Mouse (Mus musculus): ENCODE measurements at regions not wholly inside any gene's neighbourhood (a gene's known extent, or its start where the extent isn't known, plus 50 kb on each side); places are given as distances from the start of the nearest gene placed in this dataset.
A peak's percentile ranks its signal among the peaks of the same experiment; 100 is the strongest.
"Not testable (repeated sequence)": the region's sequence is repeated elsewhere in the genome, so short reads cannot be mapped to it uniquely, and the experiment has no call there.

DNA sequence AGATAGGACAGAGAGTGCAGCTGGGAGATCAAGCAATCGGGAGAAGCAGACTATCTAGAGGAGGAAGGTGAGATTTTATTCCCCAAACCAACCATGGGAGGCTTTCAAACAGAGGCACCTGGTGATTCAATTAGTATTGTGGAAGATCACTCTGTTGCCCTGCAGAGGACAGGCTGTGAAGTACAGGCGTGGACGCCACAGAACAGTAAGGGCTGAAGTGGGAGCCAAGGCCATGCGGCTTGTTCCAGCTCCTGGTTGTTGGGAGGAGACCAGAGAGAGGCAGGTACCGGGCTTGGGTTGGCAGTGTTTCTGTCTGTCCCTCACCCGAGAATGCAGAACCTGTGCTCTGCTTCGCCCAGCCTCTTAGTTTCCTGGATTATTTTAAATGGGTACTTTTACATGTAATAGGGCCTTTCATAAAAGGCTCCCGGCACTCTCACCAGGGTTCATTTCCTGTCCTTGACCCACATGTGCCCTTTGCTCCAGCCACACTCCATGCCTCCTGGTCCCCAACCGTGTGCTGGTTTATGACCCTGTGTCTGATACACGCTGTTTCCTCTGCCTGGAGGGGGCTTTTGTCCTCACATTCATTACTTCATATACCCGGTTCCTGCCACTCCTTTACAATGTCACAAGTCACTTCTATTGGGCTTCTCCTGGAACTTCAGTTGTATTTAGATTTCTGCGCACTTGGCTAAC, 58.3 kb downstream of the Vcpkmt start:
- Histone ChIP-seq H3K4me3 (no peak overlapping the region), H3K9ac (no peak overlapping the region), H3K27ac (peak overlapping the region; percentile 7; the same call in 1 of the 2 replicates), H3K36me3 (no peaks in the 10 kb centered on the region), H3K27me3 (no peaks in the 10 kb centered on the region), H3K4me2 (no peak overlapping the region), H3K9me3 (no peaks in the 10 kb centered on the region), H3K4me1 (peaks cover 22% of the 10 kb centered on the region; the same call in 1 of the 2 replicates)
- no peak for ATAC-seq (ENCODE audit: borderline replicate concordance, extremely low read depth, low FRiP score, low TSS enrichment)
- 52% methylated on average over 12 of the region's 12 CpGs for WGBS

DNA sequence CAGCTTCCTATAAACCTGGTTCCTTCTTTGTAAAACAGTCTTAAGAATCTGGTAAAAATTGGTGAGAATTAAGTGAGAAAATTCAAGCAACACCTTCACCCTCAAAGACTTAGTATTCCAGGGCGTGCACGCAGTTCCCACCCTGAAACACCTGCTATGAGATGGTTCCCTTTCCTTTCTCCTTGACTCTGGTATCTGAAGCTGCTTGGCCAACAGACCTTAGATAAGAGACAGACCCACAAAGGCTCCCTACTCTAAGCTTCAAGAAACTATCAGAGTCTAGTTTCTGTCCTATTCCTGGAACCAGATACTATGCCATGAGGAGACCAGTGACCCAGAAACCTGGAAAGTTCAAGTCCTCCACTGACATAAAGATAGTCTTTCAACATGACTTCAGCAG, 63.0 kb downstream of the Vcpkmt start:
- Histone ChIP-seq H3K27ac (no peak overlapping the region), H3K9me3 (no peaks in the 10 kb centered on the region), H3K36me3 (no peaks in the 10 kb centered on the region), H3K4me3 (no peak overlapping the region), H3K4me1 (peaks cover 28% of the 10 kb centered on the region), H3K27me3 (no peaks in the 10 kb centered on the region), H3K4me2 (no peak overlapping the region), H3K9ac (no peak overlapping the region)
- WGBS = 93% methylated on average over 2 of the region's 2 CpGs
- no peak for ATAC-seq (ENCODE audit: borderline replicate concordance, extremely low read depth, low FRiP score, low TSS enrichment)

DNA sequence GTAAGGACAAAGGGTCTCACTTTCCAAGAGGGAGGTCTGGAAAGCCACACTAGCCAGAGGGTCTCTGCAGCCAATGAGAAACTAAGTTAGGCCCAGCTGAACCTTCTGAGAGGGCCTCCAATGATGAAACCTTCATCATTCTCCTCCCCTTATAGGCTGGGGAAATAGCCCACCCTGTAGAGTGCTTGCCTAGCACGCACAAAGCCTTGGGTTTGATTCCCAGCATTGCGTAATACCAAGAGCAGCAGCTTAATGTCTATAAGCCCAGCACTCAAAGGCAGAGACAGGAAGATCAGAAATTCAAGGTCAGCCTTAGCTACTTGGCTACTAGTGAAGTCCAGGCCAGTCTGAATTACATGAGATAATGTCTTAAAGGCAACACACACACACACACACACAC, 63.8 kb downstream of the Vcpkmt start:
- WGBS = 52% methylated on average over 2 of the region's 2 CpGs
- no peaks in the 10 kb centered on the region for H3K27me3 ChIP-seq
- H3K36me3 ChIP-seq = no peaks in the 10 kb centered on the region
- peaks cover 24% of the 10 kb centered on the region for H3K4me1 ChIP-seq
- no peak overlapping the region for H3K4me2 ChIP-seq
- no peaks in the 10 kb centered on the region for H3K9me3 ChIP-seq
- peak overlapping the region; percentile 46 for H3K27ac ChIP-seq
- H3K9ac ChIP-seq = no peak overlapping the region
- ATAC-seq (ENCODE audit: borderline replicate concordance, extremely low read depth, low FRiP score, low TSS enrichment) = peak; percentile 81
- H3K4me3 ChIP-seq = no peak overlapping the region

DNA sequence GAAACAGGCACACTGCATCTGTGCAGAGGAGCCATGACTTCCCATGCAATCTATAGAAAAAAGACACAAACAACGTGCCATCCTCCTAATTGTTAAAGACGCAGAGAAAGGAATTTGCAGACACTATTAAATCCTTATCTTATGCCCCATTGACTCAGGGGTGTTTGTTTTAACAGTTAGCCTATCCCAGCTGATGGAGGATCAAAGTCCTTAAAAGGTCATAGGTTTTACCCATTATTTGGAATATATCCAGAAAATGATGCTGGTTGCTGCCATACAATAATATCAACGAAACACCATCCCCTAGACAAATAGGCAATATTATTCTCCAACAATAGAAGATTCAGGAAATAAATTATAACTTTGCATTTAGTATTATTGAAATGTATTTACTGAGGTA, 65.2 kb downstream of the Vcpkmt start:
- H3K27ac ChIP-seq = no peak overlapping the region
- no peaks in the 10 kb centered on the region for H3K36me3 ChIP-seq
- no peak for ATAC-seq (ENCODE audit: borderline replicate concordance, extremely low read depth, low FRiP score, low TSS enrichment)
- peaks cover 22% of the 10 kb centered on the region for H3K4me1 ChIP-seq
- no peak overlapping the region for H3K9ac ChIP-seq
- H3K4me3 ChIP-seq = no peak overlapping the region
- H3K4me2 ChIP-seq = no peak overlapping the region
- WGBS = 46% methylated on average over 3 of the region's 3 CpGs
- no peaks in the 10 kb centered on the region for H3K9me3 ChIP-seq
- H3K27me3 ChIP-seq = no peaks in the 10 kb centered on the region

DNA sequence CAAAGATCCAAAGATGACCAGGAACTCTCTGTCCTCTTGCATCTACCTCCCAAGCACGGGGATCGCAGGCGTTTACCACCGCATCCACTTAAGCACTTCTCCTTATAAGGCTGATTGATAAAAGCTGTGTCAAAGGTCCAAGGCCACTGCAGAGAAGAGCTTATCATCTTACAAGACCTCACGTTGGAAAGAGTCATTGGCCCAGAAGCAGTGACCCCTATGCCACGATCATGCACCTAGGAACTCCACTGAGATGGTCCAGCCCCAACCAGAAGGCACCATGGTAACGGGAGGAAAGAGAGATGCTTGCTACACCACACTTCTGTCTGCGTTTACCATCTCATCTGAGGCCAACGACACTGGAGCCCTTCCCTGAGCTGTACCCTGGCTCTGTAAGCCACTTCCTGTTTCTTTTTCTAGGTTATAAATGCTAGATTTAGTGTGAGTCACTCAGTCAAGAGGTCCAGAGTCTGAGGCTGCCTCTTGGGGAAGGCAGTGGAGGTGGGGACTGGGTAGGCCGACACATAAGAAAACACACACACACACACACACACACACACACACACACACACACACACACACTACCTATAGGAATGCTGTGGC, 66.4 kb downstream of the Vcpkmt start:
- H3K9me3 ChIP-seq = no peaks in the 10 kb centered on the region
- H3K27me3 ChIP-seq = no peaks in the 10 kb centered on the region
- no peak overlapping the region for H3K27ac ChIP-seq
- no peak overlapping the region for H3K9ac ChIP-seq
- H3K4me3 ChIP-seq = no peak overlapping the region
- no peak overlapping the region for H3K4me2 ChIP-seq
- no peak for ATAC-seq (ENCODE audit: borderline replicate concordance, extremely low read depth, low FRiP score, low TSS enrichment)
- H3K36me3 ChIP-seq = no peaks in the 10 kb centered on the region
- peaks cover 22% of the 10 kb centered on the region for H3K4me1 ChIP-seq
- 71% methylated on average over 10 of the region's 10 CpGs for WGBS

DNA sequence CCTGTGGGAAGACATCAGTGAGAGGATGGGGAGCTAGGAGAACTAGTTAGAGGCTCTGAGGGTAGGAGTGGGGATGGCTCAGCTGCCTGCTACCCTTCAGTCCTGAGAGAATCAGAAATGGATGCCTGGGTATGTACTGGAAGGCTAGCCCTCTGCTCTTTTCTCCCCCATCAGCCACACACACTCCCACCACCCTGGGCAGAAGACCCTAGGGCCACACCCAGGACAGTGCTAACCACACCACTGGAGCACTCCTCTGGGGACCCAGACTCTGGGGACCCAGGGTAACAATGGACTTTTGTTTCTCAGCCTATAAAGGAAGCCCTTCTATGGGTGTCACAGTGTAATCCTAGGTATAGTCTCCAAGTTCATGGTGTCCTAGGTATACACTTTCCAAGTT, 67.0 kb downstream of the Vcpkmt start:
- Histone ChIP-seq H3K4me1 (peaks cover 22% of the 10 kb centered on the region), H3K4me3 (no peak overlapping the region), H3K27me3 (no peaks in the 10 kb centered on the region), H3K36me3 (no peaks in the 10 kb centered on the region), H3K9me3 (no peaks in the 10 kb centered on the region), H3K27ac (peak overlapping the region; percentile 69; the same call in 1 of the 2 replicates), H3K4me2 (no peak overlapping the region), H3K9ac (no peak overlapping the region)
- ATAC-seq (ENCODE audit: borderline replicate concordance, extremely low read depth, low FRiP score, low TSS enrichment) = no peak

DNA sequence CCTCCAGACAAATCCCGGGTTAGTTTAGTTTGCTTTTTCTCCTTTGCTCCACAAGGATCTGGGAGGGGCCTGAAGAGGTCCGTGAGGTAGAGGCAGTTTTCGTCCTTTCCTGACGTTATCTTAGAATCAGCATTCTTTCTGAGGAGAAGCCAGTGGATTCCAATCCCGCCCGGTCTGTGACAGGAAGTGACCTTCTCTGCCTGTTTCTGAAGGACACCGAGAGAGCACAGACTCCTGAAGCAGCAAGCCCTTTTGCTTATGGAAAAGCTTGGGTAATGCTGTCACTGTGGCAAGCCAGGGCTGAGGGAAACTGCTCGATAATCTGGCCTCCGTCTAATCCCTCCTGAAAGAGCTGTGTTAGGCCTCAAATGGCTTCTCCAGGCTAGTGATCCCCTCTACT, 67.7 kb downstream of the Vcpkmt start:
- peaks cover 22% of the 10 kb centered on the region for H3K4me1 ChIP-seq
- H3K27me3 ChIP-seq = no peaks in the 10 kb centered on the region
- peak overlapping the region; percentile 69 for H3K27ac ChIP-seq
- H3K36me3 ChIP-seq = no peaks in the 10 kb centered on the region
- no peak overlapping the region for H3K9ac ChIP-seq
- no peaks in the 10 kb centered on the region for H3K9me3 ChIP-seq
- H3K4me3 ChIP-seq = no peak overlapping the region
- no peak overlapping the region for H3K4me2 ChIP-seq
- 15% methylated on average over 9 of the region's 9 CpGs for WGBS
- ATAC-seq (ENCODE audit: borderline replicate concordance, extremely low read depth, low FRiP score, low TSS enrichment) = no peak

DNA sequence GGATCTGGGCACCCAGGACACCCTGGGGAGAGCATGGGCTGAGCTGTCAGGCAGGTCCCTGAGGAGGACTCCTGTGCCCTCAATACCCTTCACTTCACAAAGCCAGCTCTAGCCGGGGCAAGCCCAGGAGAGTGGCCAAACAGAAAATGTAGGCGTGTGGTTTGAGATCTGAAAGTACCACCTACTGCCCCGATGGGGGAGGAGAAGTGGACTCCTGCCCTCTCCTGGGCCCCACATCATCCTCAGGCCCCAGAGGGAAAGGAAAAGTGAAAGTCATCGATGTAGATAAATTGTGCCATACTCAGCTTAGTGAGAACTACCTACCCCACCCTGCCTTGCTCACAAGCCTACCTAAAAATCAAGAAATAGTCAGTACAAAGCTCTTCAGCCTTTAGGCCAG, 69.7 kb downstream of the Vcpkmt start:
- Histone ChIP-seq H3K4me2 (no peak overlapping the region), H3K27ac (no peak overlapping the region), H3K4me3 (no peak overlapping the region), H3K36me3 (no peaks in the 10 kb centered on the region), H3K9me3 (no peaks in the 10 kb centered on the region), H3K4me1 (peaks cover 19% of the 10 kb centered on the region), H3K27me3 (no peaks in the 10 kb centered on the region), H3K9ac (no peak overlapping the region)
- WGBS = 43% methylated on average over 4 of the region's 4 CpGs
- no peak for ATAC-seq (ENCODE audit: borderline replicate concordance, extremely low read depth, low FRiP score, low TSS enrichment)

DNA sequence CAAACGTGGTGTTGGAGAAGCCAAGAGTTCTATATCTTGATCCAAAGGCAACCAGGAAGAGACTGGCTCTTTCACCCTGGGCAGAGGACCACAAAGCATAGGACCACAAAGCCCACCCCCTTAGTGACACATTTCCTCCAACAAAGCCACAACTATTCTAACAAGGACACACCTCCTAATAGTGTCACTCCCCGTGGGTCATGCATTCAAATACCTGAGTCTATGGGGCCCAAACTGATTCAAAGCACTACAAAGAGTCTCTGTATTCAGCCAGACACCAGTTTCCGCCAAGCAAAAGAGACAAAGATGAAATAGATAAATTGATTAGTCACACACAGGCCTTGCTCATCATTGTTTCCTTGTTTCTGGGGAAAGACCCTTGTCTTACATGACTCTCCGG, 72.1 kb downstream of the Vcpkmt start:
- H3K36me3 ChIP-seq = no peaks in the 10 kb centered on the region
- no peak overlapping the region for H3K9ac ChIP-seq
- no peak overlapping the region for H3K4me3 ChIP-seq
- H3K27ac ChIP-seq = no peak overlapping the region
- no peak for ATAC-seq (ENCODE audit: borderline replicate concordance, extremely low read depth, low FRiP score, low TSS enrichment)
- H3K4me2 ChIP-seq = no peak overlapping the region
- no peaks in the 10 kb centered on the region for H3K9me3 ChIP-seq
- no peaks in the 10 kb centered on the region for H3K27me3 ChIP-seq
- H3K4me1 ChIP-seq = peaks cover 19% of the 10 kb centered on the region
- 70% methylated on average over 4 of the region's 4 CpGs for WGBS

DNA sequence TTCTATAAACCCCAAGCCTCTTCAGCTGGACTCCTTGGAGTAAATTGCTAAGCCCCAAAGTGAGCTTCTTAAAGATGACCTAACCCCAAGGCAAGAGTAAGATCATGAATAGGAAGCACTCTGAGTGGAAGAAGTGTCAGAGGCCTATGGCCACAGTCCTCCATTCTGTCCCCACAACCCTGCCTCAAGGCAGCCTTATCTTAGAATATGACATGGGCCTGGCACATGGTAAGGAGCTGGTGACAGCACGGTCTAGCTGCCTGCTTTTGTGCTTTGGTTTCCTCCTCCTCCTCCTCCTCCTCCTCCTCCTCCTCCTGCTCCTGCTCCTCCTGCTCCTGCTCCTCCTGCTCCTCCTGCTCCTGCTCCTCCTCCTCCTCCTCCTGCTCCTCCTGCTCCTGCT, 73.6 kb downstream of the Vcpkmt start:
- not testable (repeated sequence) for H3K27me3 ChIP-seq; H3K27ac ChIP-seq; ATAC-seq (ENCODE audit: borderline replicate concordance, extremely low read depth, low FRiP score, low TSS enrichment); H3K4me1 ChIP-seq; H3K9ac ChIP-seq; H3K36me3 ChIP-seq; H3K4me2 ChIP-seq; H3K9me3 ChIP-seq; H3K4me3 ChIP-seq
- 64% methylated on average over 1 of the region's 1 CpGs for WGBS

DNA sequence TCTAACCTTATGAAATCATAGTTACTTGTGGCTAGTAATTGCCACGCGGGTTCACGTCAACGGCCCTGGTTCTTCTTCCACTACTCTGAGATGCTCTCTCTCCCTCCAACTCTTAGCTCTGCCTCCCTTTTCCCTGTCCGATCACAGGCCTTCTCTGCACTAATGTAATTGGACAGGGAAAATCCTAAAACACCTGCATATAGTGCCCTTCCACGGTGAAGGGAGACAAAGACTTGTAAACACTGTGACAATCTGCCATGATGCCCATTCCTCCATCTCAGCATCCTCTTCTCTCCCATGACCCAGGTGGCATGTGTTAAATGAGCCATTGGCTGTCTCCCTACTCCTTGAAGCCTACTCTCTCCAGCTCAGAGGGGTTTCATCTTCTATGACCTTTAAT, 74.9 kb downstream of the Vcpkmt start:
- H3K36me3 ChIP-seq = no peaks in the 10 kb centered on the region
- no peak overlapping the region for H3K4me2 ChIP-seq
- no peak for ATAC-seq (ENCODE audit: borderline replicate concordance, extremely low read depth, low FRiP score, low TSS enrichment)
- no peaks in the 10 kb centered on the region for H3K27me3 ChIP-seq
- H3K4me1 ChIP-seq = peaks cover 12% of the 10 kb centered on the region
- no peak overlapping the region for H3K4me3 ChIP-seq
- WGBS = 88% methylated on average over 6 of the region's 6 CpGs
- no peak overlapping the region for H3K9ac ChIP-seq
- no peaks in the 10 kb centered on the region for H3K9me3 ChIP-seq
- H3K27ac ChIP-seq = no peak overlapping the region

DNA sequence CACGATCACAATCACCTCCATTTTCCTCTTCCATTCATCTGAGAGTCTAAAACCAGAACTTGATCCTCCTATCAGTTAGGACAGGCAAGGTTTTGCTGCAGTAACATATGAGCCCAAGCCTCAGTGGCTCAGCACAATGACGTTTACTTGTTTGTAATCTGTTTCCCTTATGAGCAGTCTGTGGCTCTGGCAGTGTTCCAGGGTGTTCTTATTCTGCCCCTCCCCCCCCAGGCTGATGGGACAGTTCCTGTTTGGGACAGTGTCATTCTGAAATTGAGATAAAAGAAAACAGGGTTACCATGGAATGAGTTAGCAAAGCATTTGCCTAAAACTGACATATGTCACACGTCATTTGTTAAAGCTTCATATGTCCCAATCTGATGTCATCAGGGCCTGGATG, 75.5 kb downstream of the Vcpkmt start:
- Histone ChIP-seq H3K4me2 (no peak overlapping the region), H3K27me3 (no peaks in the 10 kb centered on the region), H3K36me3 (no peaks in the 10 kb centered on the region), H3K9ac (no peak overlapping the region), H3K4me3 (no peak overlapping the region), H3K4me1 (peaks cover 18% of the 10 kb centered on the region), H3K27ac (no peak overlapping the region), H3K9me3 (no peaks in the 10 kb centered on the region)
- WGBS = 50% methylated on average over 3 of the region's 3 CpGs
- peak; percentile 48; the same call in 1 of the 2 replicates for ATAC-seq (ENCODE audit: borderline replicate concordance, extremely low read depth, low FRiP score, low TSS enrichment)
